Mouse (Mus musculus) urinary bladder, adult 18-20 months (tissue): ENCODE data around the gene Dclk1.
A peak's percentile ranks its signal among the peaks of the same experiment; 100 is the strongest.

ENCODE experiments used
- DNase-seq, 2 experiments: peaks; one replicate each; pipeline ENCODE4 v3.0.0; 2022; ENCODE audit warnings: low spot score in 2 of 2, mixed read lengths in 2 of 2

The Dclk1 gene

GRCm38 (mm10) chr3:55260139-55260538 is 18.0 kb downstream of the Dclk1 start:
- DNase-seq, result no peak

GRCm38 (mm10) chr3:55266091-55266490 is 23.9 kb downstream of the Dclk1 start:
- no peak for DNase-seq

GRCm38 (mm10) chr3:55269802-55270201 is 27.6 kb downstream of the Dclk1 start:
- no peak for DNase-seq

- no peak for DNase-seq
Observed at GRCm38 (mm10) chr3:55270345-55270744, 28.2 kb downstream of the Dclk1 start.

- DNase-seq, result no peak
Observed at GRCm38 (mm10) chr3:55270920-55271319, 28.8 kb downstream of the Dclk1 start.

GRCm38 (mm10) chr3:55272536-55272935 is 30.4 kb downstream of the Dclk1 start:
- DNase-seq, result no peak

GRCm38 (mm10) chr3:55276446-55276845 is 34.3 kb downstream of the Dclk1 start:
- DNase-seq, result no peak

- no peak for DNase-seq
Observed at GRCm38 (mm10) chr3:55276851-55277250, 34.7 kb downstream of the Dclk1 start.

- no peak for DNase-seq
Observed at GRCm38 (mm10) chr3:55277829-55278228, 35.7 kb downstream of the Dclk1 start.

- DNase-seq, result no peak
Observed at GRCm38 (mm10) chr3:55279923-55280322, 37.8 kb downstream of the Dclk1 start.

GRCm38 (mm10) chr3:55280471-55280870 is 38.3 kb downstream of the Dclk1 start:
- no peak for DNase-seq

- DNase-seq, result no peak
Observed at GRCm38 (mm10) chr3:55284215-55284614, 42.1 kb downstream of the Dclk1 start.

GRCm38 (mm10) chr3:55288726-55289125 is 46.6 kb downstream of the Dclk1 start:
- no peak for DNase-seq

- no peak for DNase-seq
Observed at GRCm38 (mm10) chr3:55291964-55292363, 49.8 kb downstream of the Dclk1 start.

GRCm38 (mm10) chr3:55292783-55293430 is 50.7 kb downstream of the Dclk1 start:
- no peak for DNase-seq

GRCm38 (mm10) chr3:55305653-55306052 is 63.5 kb downstream of the Dclk1 start:
- DNase-seq, result no peak

- DNase-seq, result peak in 1 of 2 experiments; percentile 30
Observed at GRCm38 (mm10) chr3:55307553-55308177, 65.5 kb downstream of the Dclk1 start.

GRCm38 (mm10) chr3:55309961-55310360 is 67.8 kb downstream of the Dclk1 start:
- no peak for DNase-seq

- no peak for DNase-seq
Observed at GRCm38 (mm10) chr3:55315827-55316226, 73.7 kb downstream of the Dclk1 start.

- DNase-seq, result no peak
Observed at GRCm38 (mm10) chr3:55318021-55318420, 75.9 kb downstream of the Dclk1 start.

GRCm38 (mm10) chr3:55320572-55320971 is 78.4 kb downstream of the Dclk1 start:
- DNase-seq, result no peak

- no peak for DNase-seq
Observed at GRCm38 (mm10) chr3:55324029-55324428, 81.9 kb downstream of the Dclk1 start.

- DNase-seq, result no peak
Observed at GRCm38 (mm10) chr3:55330496-55330895, 88.3 kb downstream of the Dclk1 start.

GRCm38 (mm10) chr3:55331694-55332093 is 89.5 kb downstream of the Dclk1 start:
- DNase-seq, result no peak
